In genomic region chr12:87330213-87330612, GRCm38 (mm10) we compare ENCODE assay signal across 24 mouse cellular contexts. TPM values are rescaled to one million over a fixed set of nuclear protein-coding genes. Genes with fewer than 3 reads are reported as not detected.
DNase-seq lines count a peak whose midpoint lies in the region; ATAC-seq and TF ChIP-seq lines count a peak whose summit lies in the region.
"Had no signal": no experiment of that assay in that cellular context is flagged by ENCODE, and none has a peak within 500 bp of the region (broad histone marks: within the 10 kb centered on the region; RNA-seq: fewer than 3 reads in every experiment).

No protein-coding gene starts in this region.

- TF ChIP-seq EP300 in stomach, postnatal 0 days (optimal IDR thresholded peaks at IDR 0.05) = no peak
- TF ChIP-seq EP300 in liver, postnatal 0 days (IDR thresholded peaks at IDR 0.05; ENCODE audit: low read depth) = no peak

- ATAC-seq in CD4-positive, CD25-positive, alpha-beta regulatory T cell, adult 4 months = no peak
- ATAC-seq in stomach, embryonic 16.5 days (ENCODE audit: insufficient read depth, low FRiP score) = no peak
- ATAC-seq in stomach, postnatal 0 days (ENCODE audit: low FRiP score, low TSS enrichment) = no peak
- no peak for ATAC-seq in liver, postnatal 0 days
- ATAC-seq: forebrain, postnatal 0 days; lung, postnatal 0 days had no signal

- H3K4me1 ChIP-seq in stomach, embryonic 16.5 days (ENCODE audit: control insufficient read depth, insufficient read depth, low read length) = peaks cover 7% of the 10 kb centered on the region; the same call in 1 of the 2 replicates
- H3K4me1 ChIP-seq in stomach, postnatal 0 days (replicated peaks; ENCODE audit: control insufficient read depth, insufficient read depth) = no peaks in the 10 kb centered on the region
- H3K4me1 ChIP-seq in liver, postnatal 0 days (ENCODE audit: insufficient read depth) = peaks cover 12% of the 10 kb centered on the region; the same call in 1 of the 2 replicates

- no peaks in the 10 kb centered on the region for H3K9me3 ChIP-seq in stomach, embryonic 16.5 days (replicated peaks; ENCODE audit: control insufficient read depth, low read length)
- no peaks in the 10 kb centered on the region for H3K9me3 ChIP-seq in stomach, postnatal 0 days (ENCODE audit: control insufficient read depth, low read length)
- H3K9me3 ChIP-seq in liver, postnatal 0 days (ENCODE audit: low read length) = no peaks in the 10 kb centered on the region
- H3K9me3 ChIP-seq: embryonic facial prominence, embryonic 10.5 days; heart, embryonic 15.5 days had no signal

- peak; percentile 9 for DNase-seq in CD4-positive, CD25-positive, alpha-beta regulatory T cell, adult 2 months (ENCODE audit: low read depth, low spot score)
- no peak for DNase-seq in stomach, postnatal 0 days (ENCODE audit: low spot score)
- no peak for DNase-seq in liver, postnatal 0 days
- DNase-seq in layer of hippocampus, adult 8-10 months (ENCODE audit: low spot score in 2 of 2) = no peak
- DNase-seq in layer of hippocampus, postnatal 25 days (ENCODE audit: extremely low spot score in 1 of 2, low spot score in 1 of 2) = no peak
- no peak for DNase-seq in testis, postnatal 10 days (ENCODE audit: low spot score)
- DNase-seq: adrenal gland, postnatal 10 days; cerebellum, adult 9-10 months; forebrain, postnatal 0 days; heart, postnatal 4 days; kidney, postnatal 10 days; midbrain, embryonic 14.5 days; right cerebral cortex, postnatal 14 days; thymus, adult 18-20 months; thymus, postnatal 4 days had no signal

- H3K4me2 ChIP-seq in stomach, embryonic 16.5 days (ENCODE audit: low read depth, low read length) = no peak overlapping the region
- no peak overlapping the region for H3K4me2 ChIP-seq in stomach, postnatal 0 days (replicated peaks; ENCODE audit: low read depth)
- no peak overlapping the region for H3K4me2 ChIP-seq in liver, postnatal 0 days (ENCODE audit: low read depth, low read length)
- H3K4me2 ChIP-seq: heart, embryonic 15.5 days; hindbrain, embryonic 14.5 days had no signal

- H3K27ac ChIP-seq in stomach, embryonic 16.5 days (ENCODE audit: low read length) = peak overlapping the region; percentile 55; the same call in 1 of the 2 replicates
- no peak overlapping the region for H3K27ac ChIP-seq in stomach, postnatal 0 days (replicated peaks)
- 0 out of 2 replicates have a peak overlapping the region, but pooled peaks have one; percentile 23 for H3K27ac ChIP-seq in liver, postnatal 0 days (ENCODE audit: low read depth)
- H3K27ac ChIP-seq: embryonic facial prominence, embryonic 10.5 days; heart, embryonic 15.5 days; hindbrain, embryonic 14.5 days had no signal

- no peak for TF ChIP-seq CTCF in stomach, postnatal 0 days (IDR thresholded peaks at IDR 0.05; ENCODE audit: low read depth)
- TF ChIP-seq CTCF in liver, postnatal 0 days (IDR thresholded peaks at IDR 0.05; ENCODE audit: low read depth) = no peak

- no peak overlapping the region for H3K4me3 ChIP-seq in stomach, embryonic 16.5 days (replicated peaks; ENCODE audit: low read length)
- no peak overlapping the region for H3K4me3 ChIP-seq in stomach, postnatal 0 days (ENCODE audit: low read depth, low read length)
- H3K4me3 ChIP-seq in liver, postnatal 0 days (ENCODE audit: low read depth, low read length) = no peak overlapping the region
- H3K4me3 ChIP-seq: embryonic facial prominence, embryonic 10.5 days; heart, embryonic 15.5 days; left cerebral cortex, adult 2 months had no signal

- H3K36me3 ChIP-seq in stomach, embryonic 16.5 days (ENCODE audit: control insufficient read depth, insufficient read depth, low read length) = no peaks in the 10 kb centered on the region
- no peaks in the 10 kb centered on the region for H3K36me3 ChIP-seq in stomach, postnatal 0 days (ENCODE audit: control insufficient read depth, insufficient read depth, low read length)
- peaks cover 21% of the 10 kb centered on the region for H3K36me3 ChIP-seq in liver, postnatal 0 days (replicated peaks; ENCODE audit: insufficient read depth, low read length)
- H3K36me3 ChIP-seq: embryonic facial prominence, embryonic 10.5 days; heart, embryonic 15.5 days had no signal

- H3K9ac ChIP-seq in stomach, embryonic 16.5 days (ENCODE audit: low read length) = no peak overlapping the region
- no peak overlapping the region for H3K9ac ChIP-seq in stomach, postnatal 0 days (ENCODE audit: low read length)
- H3K9ac ChIP-seq in liver, postnatal 0 days (replicated peaks) = no peak overlapping the region
- H3K9ac ChIP-seq: forebrain, postnatal 0 days; heart, embryonic 15.5 days; hindbrain, embryonic 14.5 days had no signal

- H3K27me3 ChIP-seq in stomach, embryonic 16.5 days (ENCODE audit: control insufficient read depth, insufficient read depth, low read length) = no peaks in the 10 kb centered on the region
- no peaks in the 10 kb centered on the region for H3K27me3 ChIP-seq in stomach, postnatal 0 days (ENCODE audit: control insufficient read depth, insufficient read depth, low read length)
- H3K27me3 ChIP-seq in liver, postnatal 0 days (ENCODE audit: insufficient read depth, low read length) = no peaks in the 10 kb centered on the region
- H3K27me3 ChIP-seq: heart, embryonic 15.5 days had no signal

- WGBS in stomach, embryonic 16.5 days = 52% methylated on average over 2 of the region's 2 CpGs
- WGBS in stomach, postnatal 0 days = 55% methylated on average over 2 of the region's 2 CpGs
- WGBS in liver, postnatal 0 days (ENCODE audit: insufficient replicate concordance) = 39% methylated on average over 2 of the region's 2 CpGs

RNA-seq across cellular contexts. Expression of gene Ism2, which starts 30.7 kb away (rescaled TPM):
- polyA plus RNA-seq in CD4-positive, CD25-positive, alpha-beta regulatory T cell, adult 4 months (2017; shearing (Covaris generic)) = not detected
- polyA plus RNA-seq in stomach, embryonic 16.5 days (2015; fragmentation: Nextera tagmentation; extraction: Ambion mirVana) = 0.42 and 0.53 TPM in 2 replicates
- polyA plus RNA-seq in stomach, postnatal 0 days (2015; fragmentation: Nextera tagmentation; extraction: Ambion mirVana) = 0.28 and 0.34 TPM in 2 replicates
- polyA plus RNA-seq in liver, postnatal 0 days (2015; fragmentation: Nextera tagmentation; extraction: Ambion mirVana) = 0.08 and 0.17 TPM in 2 replicates
- under 1 TPM in 2 of 4 experiments, not detected in 2; 0.29 TPM for total RNA-seq in layer of hippocampus, adult 8-10 months (2022)
- total RNA-seq in layer of hippocampus, postnatal 25 days (2021) = under 1 TPM; 0.25 to 0.70 TPM
- total RNA-seq: gastrocnemius, adult 18-20 months; megakaryocyte progenitor cell, adult 5-6 weeks had no signal

RNA-seq across cellular contexts. Expression of gene Sptlc2, which starts 57.9 kb away (rescaled TPM):
- 10 to 100 TPM; 56.8 to 71.9 TPM for polyA plus RNA-seq in CD4-positive, CD25-positive, alpha-beta regulatory T cell, adult 4 months (2017; shearing (Covaris generic))
- 98.7 and 101 TPM in 2 replicates for polyA plus RNA-seq in stomach, embryonic 16.5 days (2015; fragmentation: Nextera tagmentation; extraction: Ambion mirVana)
- 201 and 204 TPM in 2 replicates for polyA plus RNA-seq in stomach, postnatal 0 days (2015; fragmentation: Nextera tagmentation; extraction: Ambion mirVana)
- polyA plus RNA-seq in liver, postnatal 0 days (2015; fragmentation: Nextera tagmentation; extraction: Ambion mirVana) = 39.5 and 42.3 TPM in 2 replicates
- 10 to 100 TPM; 32.5 to 50.1 (median 37.4) TPM for total RNA-seq in layer of hippocampus, adult 8-10 months (2022)
- total RNA-seq in layer of hippocampus, postnatal 25 days (2021) = 10 to 100 TPM; 30.8 to 41.6 TPM
